Mouse (Mus musculus): ENCODE results near the gene Cpm. TPM values are rescaled to one million over a fixed set of nuclear protein-coding genes. Genes with fewer than 3 reads are reported as not detected.
"Not testable (repeated sequence)": the region's sequence is repeated elsewhere in the genome, so short reads cannot be mapped to it uniquely, and the experiment has no call there.

Gene Cpm
- total and polyA plus RNA-seq, 2 experiments: 0.80 to 1.4 TPM

GRCm38 (mm10) chr10:117712871-117713270 lies 83.6 kb downstream of the Cpm start:
- DNase-seq (ENCODE audit: extremely low read depth, low read depth, low spot score): no peak
- Histone ChIP-seq H3K4me3 (ENCODE audit: insufficient read depth, low read depth, low read length) (no peak overlapping the region), H3K27ac (replicated peaks; ENCODE audit: insufficient read depth, low read depth, low read length) (no peak overlapping the region), H3K27me3 (ENCODE audit: control insufficient read depth, insufficient read depth, low read length) (no peaks in the 10 kb centered on the region), H3K36me3 (ENCODE audit: control insufficient read depth, insufficient read depth, low read length) (no peaks in the 10 kb centered on the region), H3K79me2 (ENCODE audit: control insufficient read depth, insufficient read depth, low read length) (peaks cover 4% of the 10 kb centered on the region; the same call in 1 of the 2 replicates), H3K9ac (ENCODE audit: low read depth, low read length) (no peak overlapping the region), H3K4me1 (ENCODE audit: control insufficient read depth, insufficient read depth, low read length) (peaks cover 14% of the 10 kb centered on the region)
- no peak for TF ChIP-seq POLR2A (IDR thresholded peaks at IDR 0.05; ENCODE audit: extremely low read depth, insufficient read depth, low read length)
- 96% methylated on average over 9 of the region's 9 CpGs for WGBS

GRCm38 (mm10) chr10:117713466-117713865 lies 84.2 kb downstream of the Cpm start:
- Histone ChIP-seq H3K27ac (replicated peaks; ENCODE audit: insufficient read depth, low read depth, low read length) (no peak overlapping the region), H3K27me3 (ENCODE audit: control insufficient read depth, insufficient read depth, low read length) (no peaks in the 10 kb centered on the region), H3K4me3 (ENCODE audit: insufficient read depth, low read depth, low read length) (no peak overlapping the region), H3K4me1 (ENCODE audit: control insufficient read depth, insufficient read depth, low read length) (peaks cover 18% of the 10 kb centered on the region), H3K79me2 (ENCODE audit: control insufficient read depth, insufficient read depth, low read length) (peaks cover 4% of the 10 kb centered on the region; the same call in 1 of the 2 replicates), H3K36me3 (ENCODE audit: control insufficient read depth, insufficient read depth, low read length) (no peaks in the 10 kb centered on the region), H3K9ac (ENCODE audit: low read depth, low read length) (no peak overlapping the region)
- TF ChIP-seq CTCF (IDR thresholded peaks at IDR 0.05; ENCODE audit: low read depth, low read length) (no peak), POLR2A (IDR thresholded peaks at IDR 0.05; ENCODE audit: extremely low read depth, insufficient read depth, low read length) (no peak)
- 98% methylated on average over 8 of the region's 8 CpGs for WGBS
- no peak for DNase-seq (ENCODE audit: extremely low read depth, low read depth, low spot score)

GRCm38 (mm10) chr10:117714048-117714545 lies 84.8 kb downstream of the Cpm start:
- TF ChIP-seq POLR2A (IDR thresholded peaks at IDR 0.05; ENCODE audit: extremely low read depth, insufficient read depth, low read length) (no peak), CTCF (IDR thresholded peaks at IDR 0.05; ENCODE audit: low read depth, low read length) (no peak)
- H3K79me2 ChIP-seq (ENCODE audit: control insufficient read depth, insufficient read depth, low read length): no peaks in the 10 kb centered on the region; the same call in 1 of the 2 replicates
- 82% methylated on average over 3 of the region's 3 CpGs for WGBS

GRCm38 (mm10) chr10:117714928-117715500 lies 85.7 kb downstream of the Cpm start:
- H3K36me3 ChIP-seq (ENCODE audit: control insufficient read depth, insufficient read depth, low read length): no peaks in the 10 kb centered on the region
- H3K4me3 ChIP-seq (ENCODE audit: insufficient read depth, low read depth, low read length): no peak overlapping the region
- H3K79me2 ChIP-seq (ENCODE audit: control insufficient read depth, insufficient read depth, low read length): no peaks in the 10 kb centered on the region; the same call in 1 of the 2 replicates
- whole genome bisulfite sequencing: 75% methylated on average over 4 of the region's 4 CpGs
- peaks cover 18% of the 10 kb centered on the region for H3K4me1 ChIP-seq (ENCODE audit: control insufficient read depth, insufficient read depth, low read length)
- TF ChIP-seq CTCF (IDR thresholded peaks at IDR 0.05; ENCODE audit: low read depth, low read length) (no peak), POLR2A (IDR thresholded peaks at IDR 0.05; ENCODE audit: extremely low read depth, insufficient read depth, low read length) (no peak)
- H3K27me3 ChIP-seq (ENCODE audit: control insufficient read depth, insufficient read depth, low read length): no peaks in the 10 kb centered on the region
- no peak overlapping the region for H3K27ac ChIP-seq (replicated peaks; ENCODE audit: insufficient read depth, low read depth, low read length)
- H3K9ac ChIP-seq (ENCODE audit: low read depth, low read length): no peak overlapping the region
- DNase-seq (ENCODE audit: extremely low read depth, low read depth, low spot score): no peak

More at GRCm38 (mm10) chr10:117714048-117714545, 84.8 kb downstream of the Cpm start:
- Histone ChIP-seq H3K27me3 (ENCODE audit: control insufficient read depth, insufficient read depth, low read length) (no peaks in the 10 kb centered on the region), H3K27ac (replicated peaks; ENCODE audit: insufficient read depth, low read depth, low read length) (no peak overlapping the region), H3K4me1 (ENCODE audit: control insufficient read depth, insufficient read depth, low read length) (peaks cover 18% of the 10 kb centered on the region), H3K4me3 (ENCODE audit: insufficient read depth, low read depth, low read length) (no peak overlapping the region), H3K36me3 (ENCODE audit: control insufficient read depth, insufficient read depth, low read length) (no peaks in the 10 kb centered on the region), H3K9ac (ENCODE audit: low read depth, low read length) (no peak overlapping the region)
- DNase-seq (ENCODE audit: extremely low read depth, low read depth, low spot score): no peak

GRCm38 (mm10) chr10:117715654-117716053 lies 86.4 kb downstream of the Cpm start:
- H3K4me1 ChIP-seq (ENCODE audit: control insufficient read depth, insufficient read depth, low read length): peaks cover 18% of the 10 kb centered on the region
- not testable (repeated sequence) for H3K4me3 ChIP-seq (ENCODE audit: insufficient read depth, low read depth, low read length); H3K27ac ChIP-seq (replicated peaks; ENCODE audit: insufficient read depth, low read depth, low read length); H3K27me3 ChIP-seq (ENCODE audit: control insufficient read depth, insufficient read depth, low read length); H3K9ac ChIP-seq (ENCODE audit: low read depth, low read length); DNase-seq (ENCODE audit: extremely low read depth, low read depth, low spot score); H3K79me2 ChIP-seq (ENCODE audit: control insufficient read depth, insufficient read depth, low read length); H3K36me3 ChIP-seq (ENCODE audit: control insufficient read depth, insufficient read depth, low read length)
- 100% methylated on average over 1 of the region's 1 CpGs for WGBS

- Histone ChIP-seq H3K79me2 (ENCODE audit: control insufficient read depth, insufficient read depth, low read length) (no peaks in the 10 kb centered on the region), H3K27me3 (ENCODE audit: control insufficient read depth, insufficient read depth, low read length) (no peaks in the 10 kb centered on the region), H3K4me3 (ENCODE audit: insufficient read depth, low read depth, low read length) (no peak overlapping the region), H3K9ac (ENCODE audit: low read depth, low read length) (no peak overlapping the region), H3K36me3 (ENCODE audit: control insufficient read depth, insufficient read depth, low read length) (no peaks in the 10 kb centered on the region), H3K27ac (replicated peaks; ENCODE audit: insufficient read depth, low read depth, low read length) (peak overlapping the region; percentile 84), H3K4me1 (ENCODE audit: control insufficient read depth, insufficient read depth, low read length) (peaks cover 14% of the 10 kb centered on the region)
- TF ChIP-seq POLR2A (IDR thresholded peaks at IDR 0.05; ENCODE audit: extremely low read depth, insufficient read depth, low read length) (no peak), CTCF (IDR thresholded peaks at IDR 0.05; ENCODE audit: low read depth, low read length) (no peak)
- DNase-seq (ENCODE audit: extremely low read depth, low read depth, low spot score): no peak
- 96% methylated on average over 3 of the region's 3 CpGs for WGBS
Measured at GRCm38 (mm10) chr10:117716686-117717085, 87.4 kb downstream of the Cpm start.

Measured in liver, adult 2 months (tissue).